Mouse (Mus musculus) spleen, postnatal 10 days (tissue): ENCODE results near the gene Olfr1208.

ENCODE experiments used
- DNase-seq, 2 experiments: peaks; one replicate each; pipeline ENCODE4 v3.0.0; 2021 to 2022; ENCODE audit warnings: low spot score in 2 of 2

Gene Olfr1208

GRCm38 (mm10) chr2:88902211-88902610 lies at the start of gene Olfr1208:
Olfr1208 (minus strand) TSS chr2:88902311.
- DNase-seq = no peak

- DNase-seq = no peak
Measured at GRCm38 (mm10) chr2:88938011-88938410, 35.9 kb upstream of the Olfr1208 start, which contains the start of gene Olfr1211. Olfr1211 (minus strand) TSS chr2:88938111.

DNA sequence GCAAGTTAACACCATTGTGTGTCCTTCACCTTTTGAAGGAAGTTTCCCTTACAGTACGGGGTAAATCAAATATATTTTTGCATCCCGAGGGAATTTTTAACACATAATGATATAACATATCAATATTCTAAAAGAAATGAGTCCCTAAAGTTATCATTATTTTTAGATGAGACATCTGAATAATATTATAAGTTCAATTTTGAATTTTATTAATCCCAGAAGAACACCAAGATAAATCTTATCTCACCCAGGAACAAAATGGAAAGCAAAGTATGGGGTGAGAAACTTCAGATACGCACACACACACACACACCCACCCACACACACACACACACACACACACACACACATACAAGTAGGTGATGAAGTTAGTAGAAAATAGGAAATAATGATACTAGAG lies 12.9 kb upstream of the Olfr1208 start, which contains the start of gene Olfr1209:
Olfr1209 (minus strand) TSS at position 101 of the 400 bp plus-strand sequence.
- DNase-seq = no peak

DNA sequence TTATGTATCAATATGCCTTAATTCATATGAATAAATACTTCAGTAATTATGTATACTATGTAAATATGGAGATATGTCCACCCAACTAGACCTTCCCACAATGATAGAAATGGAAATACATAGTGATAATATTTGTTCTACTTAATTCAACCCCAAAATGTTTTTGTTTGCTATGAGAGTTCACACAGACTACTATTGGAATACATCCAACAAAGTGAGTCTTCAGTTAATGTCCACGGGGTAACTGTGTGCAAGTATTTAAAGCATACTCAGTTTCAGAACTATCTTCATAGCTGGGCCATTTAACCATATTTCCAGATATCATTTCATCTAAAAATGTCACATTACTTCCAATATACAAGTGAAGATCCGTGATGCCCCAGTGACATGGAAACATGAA lies 39.2 kb downstream of the Olfr1208 start, which contains the start of gene Olfr1206:
Olfr1206 (plus strand) TSS at position 301 of the 400 bp plus-strand sequence.
- DNase-seq = no peak

- no peak for DNase-seq
Measured at GRCm38 (mm10) chr2:88848992-88849391, 53.1 kb downstream of the Olfr1208 start, which contains the start of gene Olfr1204. Olfr1204 (plus strand) TSS chr2:88849292.
